Mouse (Mus musculus) small intestine, adult 2 months (tissue): ENCODE results near the gene Car1.

Source experiments
- CTCF ChIP-seq: fragments of 200-500 bp; IDR thresholded peaks from 2 replicates; pipeline ENCODE4 v1.5.1; 2012; ENCODE audit warnings: low read depth, mild to moderate bottlenecking, control low read depth, inconsistent platforms, low read length, moderate library complexity, mixed read lengths; ENCODE audit not compliant: insufficient replicate concordance, insufficient read length; ENCODE audit errors: extremely low read depth
- POLR2A ChIP-seq: fragments of 200-500 bp; IDR thresholded peaks from 2 replicates; pipeline ENCODE4 v1.6.1; 2012; ENCODE audit warnings: low read depth, mild to moderate bottlenecking, control low read depth, inconsistent platforms, low read length, moderate library complexity

- TF ChIP-seq CTCF, result no peak
- no peak for TF ChIP-seq POLR2A
These were observed 52.5 kb downstream of the Car1 start for GRCm38 (mm10) chr3:14755716-14756115.
